Mouse (Mus musculus) liver, postnatal 0 days (tissue): ENCODE results near the gene Naa20.

Source experiments
- CTCF ChIP-seq: sonication (generic); IDR thresholded peaks from 2 replicates; pipeline ENCODE4 v1.5.1; 2016; ENCODE audit warnings: antibody characterized with exemption, low read depth
- EP300 ChIP-seq: IDR thresholded peaks from 2 replicates; pipeline ENCODE4 v1.6.1; 2016; ENCODE audit warnings: antibody characterized with exemption, low read depth, mild to moderate bottlenecking

DNA sequence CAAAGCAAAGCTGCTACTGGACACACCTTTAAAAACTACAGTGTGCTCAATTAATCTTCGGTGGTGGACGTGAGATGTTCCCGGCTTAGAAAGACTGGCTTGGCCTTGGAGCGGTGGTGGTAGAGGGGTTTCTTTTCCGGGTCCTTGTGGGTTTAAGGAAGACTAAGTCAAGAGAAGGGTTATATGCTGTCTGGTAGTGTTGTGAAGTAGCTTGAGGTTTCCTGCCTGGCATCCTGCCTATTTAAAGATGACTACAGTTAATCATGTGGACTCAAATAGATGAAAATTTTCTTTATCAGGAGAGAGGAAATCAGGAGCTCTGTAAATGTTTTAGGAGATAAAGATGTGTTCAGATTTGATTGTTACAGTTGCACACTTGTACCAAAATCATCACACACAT is 54.4 kb downstream of the Naa20 start:
- TF ChIP-seq CTCF (no peak), EP300 (no peak)
